Mouse (Mus musculus) lung, embryonic 15.5 days (tissue): ENCODE measurements at regions not wholly inside any gene's neighbourhood (a gene's known extent, or its start where the extent isn't known, plus 50 kb on each side); places are given as distances from the start of the nearest gene placed in this dataset.

Experiments used
- ATAC-seq: fragments of 200-750 bp; cut with Nextera tagmentation; 2 replicates; pipeline ENCODE4 v1.8.0; 2017; ENCODE audit warnings: moderate number of reproducible peaks, borderline replicate concordance; ENCODE audit not compliant: low FRiP score, low TSS enrichment; ENCODE audit errors: extremely low read depth
- H3K27ac ChIP-seq: fragments of 300-500 bp; sonication (generic); 2 replicates; pipeline ENCODE4 v1.5.1; 2015; ENCODE audit warnings: moderate library complexity, mild to moderate bottlenecking, inconsistent platforms
- H3K27me3 ChIP-seq: fragments of 300-500 bp; sonication (generic); 2 replicates; pipeline ENCODE4 v1.6.1; 2015; ENCODE audit warnings: inconsistent platforms
- H3K36me3 ChIP-seq: fragments of 300-500 bp; sonication (generic); 2 replicates; pipeline ENCODE4 v1.6.1; 2015; ENCODE audit warnings: inconsistent platforms
- H3K4me1 ChIP-seq: fragments of 300-500 bp; sonication (generic); 2 replicates; pipeline ENCODE4 v1.6.1; 2015; ENCODE audit warnings: inconsistent platforms
- H3K4me2 ChIP-seq: fragments of 300-500 bp; sonication (generic); 2 replicates; pipeline ENCODE4 v1.6.1; 2015; ENCODE audit warnings: inconsistent platforms, mild to moderate bottlenecking, moderate library complexity
- H3K4me3 ChIP-seq: fragments of 300-500 bp; sonication (generic); 2 replicates; pipeline ENCODE4 v1.5.1; 2015; ENCODE audit warnings: mild to moderate bottlenecking, inconsistent platforms
- H3K9ac ChIP-seq: fragments of 300-500 bp; sonication (generic); 2 replicates; pipeline ENCODE4 v1.6.1; 2015; ENCODE audit warnings: inconsistent platforms
- H3K9me3 ChIP-seq: fragments of 300-500 bp; sonication (generic); 2 replicates; pipeline ENCODE4 v1.6.1; 2016; ENCODE audit warnings: inconsistent platforms
- WGBS: fragments of 180-500 bp; shearing (Covaris S2); methylation state at CpG from one replicate; pipeline ENCODE4 v1.1.7; 2015; 5-methylcytosine and 5-hydroxymethylcytosine counted together

GRCm38 (mm10) chr3:31444861-31445260 is 134.7 kb upstream of the Slc7a14 start:
- H3K4me1 ChIP-seq = no peaks in the 10 kb centered on the region
- no peak for ATAC-seq
- no peaks in the 10 kb centered on the region for H3K27me3 ChIP-seq
- H3K9me3 ChIP-seq = no peaks in the 10 kb centered on the region
- H3K4me3 ChIP-seq = no peak overlapping the region
- H3K4me2 ChIP-seq = no peak overlapping the region
- WGBS = 82% methylated on average over 1 of the region's 1 CpGs
- no peak overlapping the region for H3K27ac ChIP-seq
- H3K36me3 ChIP-seq = no peaks in the 10 kb centered on the region
- H3K9ac ChIP-seq = no peak overlapping the region

- H3K36me3 ChIP-seq = no peaks in the 10 kb centered on the region
- no peak for ATAC-seq
- H3K4me1 ChIP-seq = no peaks in the 10 kb centered on the region
- no peaks in the 10 kb centered on the region for H3K9me3 ChIP-seq
- H3K4me2 ChIP-seq = no peak overlapping the region
- no peak overlapping the region for H3K4me3 ChIP-seq
- 74% methylated on average over 7 of the region's 7 CpGs for WGBS
- no peak overlapping the region for H3K27ac ChIP-seq
- H3K9ac ChIP-seq = no peak overlapping the region
- H3K27me3 ChIP-seq = no peaks in the 10 kb centered on the region
Observed at GRCm38 (mm10) chr3:31444311-31444710, 134.1 kb upstream of the Slc7a14 start.

GRCm38 (mm10) chr3:31443894-31444293 is 133.7 kb upstream of the Slc7a14 start:
- no peak overlapping the region for H3K4me2 ChIP-seq
- no peaks in the 10 kb centered on the region for H3K9me3 ChIP-seq
- H3K9ac ChIP-seq = no peak overlapping the region
- H3K27me3 ChIP-seq = no peaks in the 10 kb centered on the region
- WGBS = 89% methylated on average over 5 of the region's 5 CpGs
- H3K27ac ChIP-seq = no peak overlapping the region
- no peak overlapping the region for H3K4me3 ChIP-seq
- ATAC-seq = no peak
- no peaks in the 10 kb centered on the region for H3K36me3 ChIP-seq
- H3K4me1 ChIP-seq = no peaks in the 10 kb centered on the region

GRCm38 (mm10) chr3:31440282-31440681 is 130.1 kb upstream of the Slc7a14 start:
- WGBS = 76% methylated on average over 2 of the region's 2 CpGs
- no peaks in the 10 kb centered on the region for H3K36me3 ChIP-seq
- no peak for ATAC-seq

GRCm38 (mm10) chr3:31437970-31438369 is 127.8 kb upstream of the Slc7a14 start:
- Histone ChIP-seq H3K9ac (no peak overlapping the region), H3K4me1 (no peaks in the 10 kb centered on the region), H3K27me3 (no peaks in the 10 kb centered on the region), H3K36me3 (no peaks in the 10 kb centered on the region), H3K4me3 (no peak overlapping the region), H3K4me2 (no peak overlapping the region), H3K27ac (no peak overlapping the region), H3K9me3 (no peaks in the 10 kb centered on the region)
- no peak for ATAC-seq
- 45% methylated on average over 3 of the region's 3 CpGs for WGBS

More at GRCm38 (mm10) chr3:31440282-31440681, 130.1 kb upstream of the Slc7a14 start:
- Histone ChIP-seq H3K27me3 (no peaks in the 10 kb centered on the region), H3K9me3 (no peaks in the 10 kb centered on the region), H3K4me3 (no peak overlapping the region), H3K4me1 (no peaks in the 10 kb centered on the region), H3K4me2 (no peak overlapping the region), H3K27ac (no peak overlapping the region), H3K9ac (no peak overlapping the region)

- H3K4me2 ChIP-seq = no peak overlapping the region
- no peak overlapping the region for H3K9ac ChIP-seq
- H3K27ac ChIP-seq = no peak overlapping the region
- H3K36me3 ChIP-seq = no peaks in the 10 kb centered on the region
- H3K4me1 ChIP-seq = no peaks in the 10 kb centered on the region
- WGBS = 55% methylated on average over 3 of the region's 3 CpGs
- no peak for ATAC-seq
- H3K9me3 ChIP-seq = no peaks in the 10 kb centered on the region
- H3K4me3 ChIP-seq = no peak overlapping the region
- H3K27me3 ChIP-seq = no peaks in the 10 kb centered on the region
Observed at GRCm38 (mm10) chr3:31435204-31435963, 125.2 kb upstream of the Slc7a14 start.

GRCm38 (mm10) chr3:31433201-31433600 is 123.0 kb upstream of the Slc7a14 start:
- ATAC-seq = no peak
- WGBS = 81% methylated on average over 9 of the region's 9 CpGs
- Histone ChIP-seq H3K4me1 (no peaks in the 10 kb centered on the region), H3K9me3 (no peaks in the 10 kb centered on the region), H3K27ac (no peak overlapping the region), H3K4me3 (no peak overlapping the region), H3K36me3 (no peaks in the 10 kb centered on the region), H3K27me3 (no peaks in the 10 kb centered on the region), H3K4me2 (no peak overlapping the region), H3K9ac (no peak overlapping the region)

GRCm38 (mm10) chr3:31423517-31423916 is 113.3 kb upstream of the Slc7a14 start:
- no peaks in the 10 kb centered on the region for H3K9me3 ChIP-seq
- H3K4me3 ChIP-seq = no peak overlapping the region
- no peaks in the 10 kb centered on the region for H3K27me3 ChIP-seq
- WGBS = 76% methylated on average over 14 of the region's 14 CpGs
- ATAC-seq = no peak; the same call in 1 of the 2 replicates
- H3K9ac ChIP-seq = no peak overlapping the region
- no peaks in the 10 kb centered on the region for H3K36me3 ChIP-seq
- no peak overlapping the region for H3K27ac ChIP-seq
- H3K4me1 ChIP-seq = no peaks in the 10 kb centered on the region
- no peak overlapping the region for H3K4me2 ChIP-seq

GRCm38 (mm10) chr3:31408802-31409201 is 98.6 kb upstream of the Slc7a14 start:
- Histone ChIP-seq H3K9me3 (no peaks in the 10 kb centered on the region), H3K4me2 (no peak overlapping the region), H3K4me3 (no peak overlapping the region), H3K36me3 (no peaks in the 10 kb centered on the region), H3K9ac (no peak overlapping the region), H3K27ac (no peak overlapping the region), H3K4me1 (no peaks in the 10 kb centered on the region), H3K27me3 (no peaks in the 10 kb centered on the region)
- 81% methylated on average over 4 of the region's 4 CpGs for WGBS
- no peak for ATAC-seq

GRCm38 (mm10) chr3:31405880-31406279 is 95.7 kb upstream of the Slc7a14 start:
- no peaks in the 10 kb centered on the region for H3K36me3 ChIP-seq
- no peak overlapping the region for H3K4me2 ChIP-seq
- H3K9ac ChIP-seq = no peak overlapping the region
- H3K27ac ChIP-seq = no peak overlapping the region
- no peak for ATAC-seq
- no peaks in the 10 kb centered on the region for H3K4me1 ChIP-seq
- WGBS = 4% methylated on average over 1 of the region's 1 CpGs
- no peaks in the 10 kb centered on the region for H3K9me3 ChIP-seq
- H3K4me3 ChIP-seq = no peak overlapping the region
- no peaks in the 10 kb centered on the region for H3K27me3 ChIP-seq

GRCm38 (mm10) chr3:31399136-31399535 is 89.0 kb upstream of the Slc7a14 start:
- H3K4me1 ChIP-seq = no peaks in the 10 kb centered on the region
- 79% methylated on average over 2 of the region's 2 CpGs for WGBS
- H3K4me2 ChIP-seq = no peak overlapping the region
- no peaks in the 10 kb centered on the region for H3K27me3 ChIP-seq
- no peak for ATAC-seq
- H3K9ac ChIP-seq = no peak overlapping the region
- no peak overlapping the region for H3K4me3 ChIP-seq
- H3K36me3 ChIP-seq = no peaks in the 10 kb centered on the region
- H3K9me3 ChIP-seq = no peaks in the 10 kb centered on the region
- H3K27ac ChIP-seq = no peak overlapping the region

- ATAC-seq = no peak
- 84% methylated on average over 4 of the region's 4 CpGs for WGBS
- Histone ChIP-seq H3K36me3 (no peaks in the 10 kb centered on the region), H3K9me3 (no peaks in the 10 kb centered on the region), H3K4me1 (no peaks in the 10 kb centered on the region), H3K27ac (no peak overlapping the region), H3K9ac (no peak overlapping the region), H3K4me2 (no peak overlapping the region), H3K4me3 (no peak overlapping the region), H3K27me3 (no peaks in the 10 kb centered on the region)
Observed at GRCm38 (mm10) chr3:31394533-31394932, 84.4 kb upstream of the Slc7a14 start.

GRCm38 (mm10) chr3:31389955-31390354 is 79.8 kb upstream of the Slc7a14 start:
- Histone ChIP-seq H3K27ac (no peak overlapping the region), H3K4me1 (no peaks in the 10 kb centered on the region), H3K4me3 (no peak overlapping the region), H3K27me3 (no peaks in the 10 kb centered on the region), H3K4me2 (no peak overlapping the region), H3K9me3 (no peaks in the 10 kb centered on the region), H3K9ac (no peak overlapping the region), H3K36me3 (no peaks in the 10 kb centered on the region)
- no peak for ATAC-seq
- 47% methylated on average over 2 of the region's 2 CpGs for WGBS
